Mouse (Mus musculus): Measurements from ENCODE around the gene Ctsh. TPM values are rescaled to one million over a fixed set of nuclear protein-coding genes. Genes with fewer than 3 reads are reported as not detected.

Ctsh gene
- 36.1 and 53.7 TPM in 2 replicates for polyA plus RNA-seq (2011; ENCODE audit: insufficient read length, low read depth, missing spikeins)

DNA sequence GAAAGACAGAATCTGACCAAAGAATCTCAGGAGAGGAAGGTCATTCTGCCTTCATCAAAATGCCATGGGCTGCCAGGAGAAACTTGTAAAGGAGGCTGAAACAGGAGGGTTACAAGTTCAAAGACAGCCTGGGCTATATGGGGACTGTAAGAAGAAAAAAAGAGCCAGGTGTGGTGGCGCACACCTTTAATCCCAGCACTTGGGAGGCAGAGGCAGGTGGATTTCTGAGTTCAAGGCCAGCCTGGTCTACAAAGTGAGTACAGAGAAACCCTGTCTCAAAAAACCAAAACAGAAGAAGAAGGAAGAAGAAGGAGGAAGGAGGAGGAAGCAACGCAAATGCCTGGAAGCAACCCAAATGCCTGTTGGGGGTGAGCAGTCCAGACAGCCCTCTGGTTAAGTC lies at the start of gene Ctsh:
Ctsh (plus strand) TSS at position 301 of the 400 bp plus-strand sequence.
- Histone ChIP-seq H3K27ac (ENCODE audit: insufficient read depth, low read length) (no peak within 1 kb of the TSS), H3K4me1 (ENCODE audit: control insufficient read depth, insufficient read depth, low read length) (no peaks in the 10 kb centered on the region; the same call in 1 of the 2 replicates), H3K4me3 (ENCODE audit: insufficient read depth, low read length) (peak within 1 kb of the TSS; percentile 58)
- TF ChIP-seq POLR2A (IDR thresholded peaks at IDR 0.05; ENCODE audit: low read depth, low read length), result no peak
- no peak for TF ChIP-seq CTCF (IDR thresholded peaks at IDR 0.05; ENCODE audit: borderline replicate concordance, insufficient read depth, low read length)

DNA sequence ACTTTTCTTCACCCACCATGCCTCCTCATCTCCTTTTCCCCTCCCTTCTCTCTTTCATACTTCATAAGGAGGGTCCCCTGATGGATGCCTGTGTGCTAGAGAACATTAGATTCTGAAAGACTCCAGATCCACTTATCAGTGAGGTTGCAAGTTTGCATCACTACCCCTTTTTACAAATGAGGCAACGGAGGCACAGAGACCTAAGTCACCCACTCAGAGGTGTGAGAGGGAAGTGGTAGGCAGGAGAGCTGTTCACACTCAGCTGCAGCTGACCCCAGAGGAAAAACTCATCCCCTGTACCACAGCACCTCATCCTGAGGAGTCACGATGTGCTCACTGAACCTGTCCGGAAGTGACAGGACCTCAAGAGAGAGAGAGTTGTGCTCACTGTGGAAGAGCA lies 47.5 kb upstream of the Ctsh start:
- no peak for TF ChIP-seq POLR2A (IDR thresholded peaks at IDR 0.05; ENCODE audit: low read depth, low read length)
- TF ChIP-seq CTCF (IDR thresholded peaks at IDR 0.05; ENCODE audit: borderline replicate concordance, insufficient read depth, low read length), result no peak
- H3K4me1 ChIP-seq (ENCODE audit: control insufficient read depth, insufficient read depth, low read length), result no peaks in the 10 kb centered on the region
- H3K27ac ChIP-seq (ENCODE audit: insufficient read depth, low read length), result no peak overlapping the region
- H3K4me3 ChIP-seq (ENCODE audit: insufficient read depth, low read length), result no peak overlapping the region

DNA sequence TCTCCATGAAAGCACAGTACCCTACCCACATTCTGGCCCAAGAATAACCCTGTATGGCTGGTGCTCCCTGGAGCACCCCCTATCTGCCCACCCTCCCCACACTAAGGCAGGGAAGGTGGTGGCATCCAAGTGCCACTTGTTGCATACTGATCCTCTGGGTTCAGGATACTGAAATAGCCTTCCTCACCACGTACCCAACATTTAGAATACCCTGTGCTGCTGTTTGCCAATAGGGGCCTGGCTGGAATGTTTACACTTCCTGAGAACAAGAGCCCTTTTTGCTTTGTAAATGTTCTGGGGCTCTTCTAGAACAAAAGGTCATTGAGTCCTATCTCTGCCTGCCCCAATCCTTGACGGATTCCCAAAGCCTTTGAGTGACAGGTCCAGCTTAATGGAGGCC lies 46.9 kb upstream of the Ctsh start:
- Histone ChIP-seq H3K27ac (ENCODE audit: insufficient read depth, low read length) (no peak overlapping the region), H3K4me3 (ENCODE audit: insufficient read depth, low read length) (no peak overlapping the region), H3K4me1 (ENCODE audit: control insufficient read depth, insufficient read depth, low read length) (no peaks in the 10 kb centered on the region)
- no peak for TF ChIP-seq CTCF (IDR thresholded peaks at IDR 0.05; ENCODE audit: borderline replicate concordance, insufficient read depth, low read length)
- no peak for TF ChIP-seq POLR2A (IDR thresholded peaks at IDR 0.05; ENCODE audit: low read depth, low read length)

DNA sequence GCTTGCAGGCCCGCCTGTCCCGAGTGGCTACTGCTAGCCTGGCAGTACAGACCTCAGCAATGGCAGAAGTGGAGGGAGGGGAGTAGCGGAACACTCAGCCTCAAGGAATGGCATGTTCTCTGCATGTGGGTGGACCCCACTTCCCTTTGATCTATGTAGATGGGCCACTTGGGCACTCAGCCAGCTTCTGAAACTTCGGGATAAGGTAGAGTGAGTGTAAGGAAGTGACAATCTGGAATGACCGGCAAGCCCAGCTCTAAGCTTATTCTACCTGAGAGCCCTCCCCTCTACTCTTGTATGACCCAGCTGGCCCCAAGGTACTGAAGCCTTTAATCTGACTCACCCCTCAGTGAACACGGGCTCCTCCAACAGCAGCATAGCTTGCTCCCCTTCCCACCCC lies 45.8 kb upstream of the Ctsh start:
- H3K27ac ChIP-seq (ENCODE audit: insufficient read depth, low read length), result no peak overlapping the region

DNA sequence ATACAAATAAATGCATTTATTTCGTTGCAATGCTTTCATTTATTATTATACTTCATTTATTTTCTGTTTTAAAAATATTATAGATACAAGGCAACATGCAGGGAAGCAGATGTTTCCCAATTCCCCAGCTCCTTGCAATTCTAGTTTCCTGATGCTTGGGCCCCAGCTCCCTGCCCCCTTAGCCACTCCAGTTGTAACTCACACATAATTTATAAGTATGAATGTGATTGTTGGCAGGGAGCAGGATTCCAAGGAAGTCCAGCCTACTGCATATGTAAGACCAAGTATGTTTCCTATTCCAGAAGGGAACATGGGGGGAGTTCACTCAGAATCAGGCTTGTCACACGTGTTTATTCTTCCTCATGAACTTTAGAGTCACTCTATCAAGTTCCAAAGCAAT lies 42.1 kb upstream of the Ctsh start:
- Histone ChIP-seq H3K4me1 (ENCODE audit: control insufficient read depth, insufficient read depth, low read length) (no peaks in the 10 kb centered on the region), H3K27ac (ENCODE audit: insufficient read depth, low read length) (no peak overlapping the region), H3K4me3 (ENCODE audit: insufficient read depth, low read length) (no peak overlapping the region)
- TF ChIP-seq POLR2A (IDR thresholded peaks at IDR 0.05; ENCODE audit: low read depth, low read length) (no peak), CTCF (IDR thresholded peaks at IDR 0.05; ENCODE audit: borderline replicate concordance, insufficient read depth, low read length) (no peak)

More for the DNA sequence above, 45.8 kb upstream of the Ctsh start:
- Histone ChIP-seq H3K4me3 (ENCODE audit: insufficient read depth, low read length) (no peak overlapping the region), H3K4me1 (ENCODE audit: control insufficient read depth, insufficient read depth, low read length) (no peaks in the 10 kb centered on the region)
- TF ChIP-seq CTCF (IDR thresholded peaks at IDR 0.05; ENCODE audit: borderline replicate concordance, insufficient read depth, low read length), result no peak
- no peak for TF ChIP-seq POLR2A (IDR thresholded peaks at IDR 0.05; ENCODE audit: low read depth, low read length)

DNA sequence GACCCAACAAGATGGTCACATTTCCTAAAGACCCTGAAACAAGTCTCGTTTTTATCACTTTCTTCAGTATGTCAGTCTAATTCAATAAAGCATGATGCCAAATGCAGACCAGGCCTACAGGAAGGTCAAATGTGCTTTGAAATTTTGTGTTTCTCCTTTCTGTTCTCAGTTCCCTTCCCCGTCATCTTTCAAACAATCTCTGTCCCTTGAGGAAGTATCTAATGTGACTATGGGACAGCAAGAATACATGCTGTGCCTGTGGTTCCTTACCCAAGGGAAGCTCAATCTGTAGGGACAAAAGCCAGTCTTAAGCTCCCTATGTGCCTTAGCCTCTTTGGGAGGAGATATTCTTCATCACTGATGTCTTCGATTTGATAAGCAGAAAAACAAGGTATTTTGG lies 39.3 kb upstream of the Ctsh start:
- TF ChIP-seq CTCF (IDR thresholded peaks at IDR 0.05; ENCODE audit: borderline replicate concordance, insufficient read depth, low read length) (no peak), POLR2A (IDR thresholded peaks at IDR 0.05; ENCODE audit: low read depth, low read length) (no peak)
- no peak overlapping the region for H3K4me3 ChIP-seq (ENCODE audit: insufficient read depth, low read length)
- H3K4me1 ChIP-seq (ENCODE audit: control insufficient read depth, insufficient read depth, low read length), result no peaks in the 10 kb centered on the region
- no peak overlapping the region for H3K27ac ChIP-seq (ENCODE audit: insufficient read depth, low read length)

DNA sequence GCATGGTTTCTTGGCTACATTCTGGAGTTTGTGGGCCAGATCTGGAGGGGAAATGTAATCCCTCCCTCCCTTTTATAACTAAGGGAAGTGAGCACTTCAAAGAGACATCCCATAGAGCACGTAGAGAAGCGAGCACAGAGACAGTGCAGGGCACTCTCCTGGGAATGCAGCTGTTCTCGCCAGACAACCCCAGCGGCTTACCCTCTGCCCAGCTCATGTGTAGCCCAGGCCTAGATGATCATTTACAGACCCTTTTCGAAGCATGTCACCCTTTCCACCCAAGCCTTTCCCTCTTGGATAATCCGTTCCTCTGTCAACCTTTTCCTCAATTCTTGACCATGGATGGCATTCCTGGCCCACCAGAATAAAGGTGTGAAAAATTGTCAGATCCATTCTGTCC lies 37.7 kb upstream of the Ctsh start:
- Histone ChIP-seq H3K4me1 (ENCODE audit: control insufficient read depth, insufficient read depth, low read length) (no peaks in the 10 kb centered on the region), H3K27ac (ENCODE audit: insufficient read depth, low read length) (no peak overlapping the region), H3K4me3 (ENCODE audit: insufficient read depth, low read length) (no peak overlapping the region)
- no peak for TF ChIP-seq CTCF (IDR thresholded peaks at IDR 0.05; ENCODE audit: borderline replicate concordance, insufficient read depth, low read length)
- TF ChIP-seq POLR2A (IDR thresholded peaks at IDR 0.05; ENCODE audit: low read depth, low read length), result no peak

DNA sequence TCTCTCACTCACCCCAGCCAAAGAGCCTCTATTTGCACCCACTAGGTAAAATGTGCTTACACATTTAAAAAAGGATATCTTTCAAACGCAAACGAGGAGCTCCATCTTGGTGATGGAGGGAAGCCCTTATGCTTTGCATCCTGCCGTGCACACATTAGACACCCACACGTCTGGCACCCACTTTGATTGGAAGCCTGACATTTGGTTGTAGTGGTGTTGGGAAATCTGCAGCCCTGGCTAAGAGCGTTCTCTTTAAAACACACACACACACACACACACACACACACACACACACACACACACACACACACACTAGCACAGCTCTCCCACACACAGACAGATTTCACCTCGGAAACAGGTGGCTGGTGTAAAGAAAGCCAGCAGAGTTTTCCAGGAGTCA lies 33.1 kb upstream of the Ctsh start:
- no peak for TF ChIP-seq CTCF (IDR thresholded peaks at IDR 0.05; ENCODE audit: borderline replicate concordance, insufficient read depth, low read length)
- no peak for TF ChIP-seq POLR2A (IDR thresholded peaks at IDR 0.05; ENCODE audit: low read depth, low read length)
- Histone ChIP-seq H3K4me1 (ENCODE audit: control insufficient read depth, insufficient read depth, low read length) (no peaks in the 10 kb centered on the region), H3K27ac (ENCODE audit: insufficient read depth, low read length) (no peak overlapping the region), H3K4me3 (ENCODE audit: insufficient read depth, low read length) (no peak overlapping the region)

DNA sequence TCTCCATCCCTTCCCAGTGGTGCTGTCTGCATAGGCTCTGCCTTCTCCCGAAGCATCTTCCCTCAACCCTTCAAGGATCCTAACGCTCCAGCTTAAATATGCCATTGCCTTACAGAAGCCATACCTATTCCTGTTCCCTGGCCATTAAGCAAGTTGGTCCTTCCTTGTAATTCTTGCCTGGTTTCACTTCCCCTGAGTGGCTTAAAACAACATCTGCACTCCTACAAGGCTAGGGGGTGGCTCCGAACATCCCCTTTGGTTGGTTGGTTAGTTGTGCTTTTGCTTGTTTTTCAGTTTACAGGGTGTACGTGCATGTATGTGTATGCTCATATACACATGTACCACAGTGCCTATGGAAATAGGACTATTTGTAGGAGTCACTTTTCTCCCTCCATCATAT lies 32.5 kb upstream of the Ctsh start:
- Histone ChIP-seq H3K4me1 (ENCODE audit: control insufficient read depth, insufficient read depth, low read length) (no peaks in the 10 kb centered on the region), H3K27ac (ENCODE audit: insufficient read depth, low read length) (no peak overlapping the region), H3K4me3 (ENCODE audit: insufficient read depth, low read length) (no peak overlapping the region)
- TF ChIP-seq POLR2A (IDR thresholded peaks at IDR 0.05; ENCODE audit: low read depth, low read length), result no peak

DNA sequence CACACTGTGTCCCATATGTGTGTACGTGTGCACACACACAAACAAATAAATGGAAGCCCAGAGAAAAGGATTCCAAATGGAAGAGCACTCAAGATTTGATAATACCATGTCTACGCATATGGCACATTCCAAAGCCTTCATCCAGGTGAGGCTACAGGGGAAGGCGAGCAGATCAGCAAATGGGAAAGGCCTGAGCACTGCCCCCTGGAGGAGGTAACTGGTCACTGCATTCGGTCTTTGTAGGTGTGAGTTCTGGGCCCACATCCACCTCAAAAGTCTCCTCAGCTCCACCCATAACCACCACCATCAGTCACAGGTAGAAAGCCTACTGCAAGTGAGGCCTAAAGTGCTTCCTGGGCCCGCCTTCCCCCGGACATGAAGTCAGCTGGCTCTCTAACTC lies 26.2 kb upstream of the Ctsh start:
- no peaks in the 10 kb centered on the region for H3K4me1 ChIP-seq (ENCODE audit: control insufficient read depth, insufficient read depth, low read length)
- no peak overlapping the region for H3K27ac ChIP-seq (ENCODE audit: insufficient read depth, low read length)
- no peak for TF ChIP-seq CTCF (IDR thresholded peaks at IDR 0.05; ENCODE audit: borderline replicate concordance, insufficient read depth, low read length)
- no peak for TF ChIP-seq POLR2A (IDR thresholded peaks at IDR 0.05; ENCODE audit: low read depth, low read length)
- no peak overlapping the region for H3K4me3 ChIP-seq (ENCODE audit: insufficient read depth, low read length)

DNA sequence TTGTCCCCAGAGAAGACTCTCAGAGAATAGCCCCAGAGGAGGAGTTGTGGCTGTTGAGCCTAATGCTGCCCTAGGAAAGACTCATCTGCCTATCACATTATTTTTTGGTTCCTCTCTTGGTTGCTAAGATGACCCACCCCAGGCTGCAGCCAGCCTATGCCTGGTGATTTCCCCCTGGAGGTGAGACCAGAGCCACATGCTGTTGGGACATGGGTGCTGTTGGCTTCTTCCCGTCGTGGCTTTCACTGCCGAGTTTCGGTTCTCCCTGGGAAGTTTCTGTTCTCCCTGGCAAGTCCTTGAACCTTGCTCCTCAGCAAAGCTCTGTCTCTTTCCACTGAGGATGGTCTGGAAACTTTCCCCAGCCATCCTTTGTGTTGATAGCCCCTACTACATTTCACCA lies 20.0 kb upstream of the Ctsh start:
- no peak overlapping the region for H3K27ac ChIP-seq (ENCODE audit: insufficient read depth, low read length)
- TF ChIP-seq CTCF (IDR thresholded peaks at IDR 0.05; ENCODE audit: borderline replicate concordance, insufficient read depth, low read length), result no peak
- TF ChIP-seq POLR2A (IDR thresholded peaks at IDR 0.05; ENCODE audit: low read depth, low read length), result no peak

More for the DNA sequence above, 20.0 kb upstream of the Ctsh start:
- no peak overlapping the region for H3K4me3 ChIP-seq (ENCODE audit: insufficient read depth, low read length)
- no peaks in the 10 kb centered on the region for H3K4me1 ChIP-seq (ENCODE audit: control insufficient read depth, insufficient read depth, low read length)
